Mouse (Mus musculus) brain, embryonic 14.5 days (tissue): ENCODE data around the gene Mast4.

Source experiments
- CTCF ChIP-seq: fragments of 200-500 bp; IDR thresholded peaks from 2 replicates; pipeline ENCODE4 v1.5.1; 2012; ENCODE audit warnings: inconsistent platforms, mild to moderate bottlenecking, moderate library complexity, borderline replicate concordance; ENCODE audit not compliant: insufficient read depth, insufficient read length; ENCODE audit errors: extremely low read depth
- POLR2A ChIP-seq: fragments of 200-500 bp; IDR thresholded peaks from 2 replicates; pipeline ENCODE4 v1.6.1; 2012; ENCODE audit warnings: mild to moderate bottlenecking, inconsistent platforms, borderline replicate concordance; ENCODE audit not compliant: poor library complexity, insufficient read depth, insufficient read length, severe bottlenecking; ENCODE audit errors: extremely low read depth

- TF ChIP-seq POLR2A, result no peak
- TF ChIP-seq CTCF, result no peak
These were observed 550.6 kb downstream of the Mast4 start for GRCm38 (mm10) chr13:102783531-102784310.
